Mouse (Mus musculus) embryonic facial prominence, embryonic 15.5 days (tissue): ENCODE results near the gene H2-T22. TPM values are rescaled to one million over a fixed set of nuclear protein-coding genes. Genes with fewer than 3 reads are reported as not detected.
"Not testable (repeated sequence)": the region's sequence is repeated elsewhere in the genome, so short reads cannot be mapped to it uniquely, and the experiment has no call there.

Experiments used
- ATAC-seq: fragments of 200-750 bp; cut with Nextera tagmentation; 2 replicates; pipeline ENCODE4 v1.8.0; 2017; ENCODE audit warnings: low read depth, moderate TSS enrichment; ENCODE audit not compliant: insufficient number of reproducible peaks, low FRiP score, low TSS enrichment
- H3K27ac ChIP-seq: fragments of 300-500 bp; sonication (generic); replicated peaks from 2 replicates; pipeline ENCODE4 v1.5.1; 2015; ENCODE audit warnings: mild to moderate bottlenecking, inconsistent platforms
- H3K27me3 ChIP-seq: fragments of 300-500 bp; sonication (generic); 2 replicates; pipeline ENCODE4 v1.6.1; 2015; ENCODE audit warnings: inconsistent platforms
- H3K36me3 ChIP-seq: fragments of 300-500 bp; sonication (generic); 2 replicates; pipeline ENCODE4 v1.6.1; 2015; ENCODE audit warnings: mild to moderate bottlenecking, inconsistent platforms
- H3K4me1 ChIP-seq: fragments of 300-500 bp; sonication (generic); 2 replicates; pipeline ENCODE4 v1.6.1; 2015; ENCODE audit warnings: inconsistent platforms
- H3K4me2 ChIP-seq: fragments of 300-500 bp; sonication (generic); replicated peaks from 2 replicates; pipeline ENCODE4 v1.6.1; 2015; ENCODE audit warnings: mild to moderate bottlenecking, inconsistent platforms
- H3K4me3 ChIP-seq: fragments of 300-500 bp; sonication (generic); replicated peaks from 2 replicates; pipeline ENCODE4 v1.5.1; 2015; ENCODE audit warnings: mild to moderate bottlenecking, inconsistent platforms
- H3K9ac ChIP-seq: fragments of 300-500 bp; sonication (generic); 2 replicates; pipeline ENCODE4 v1.6.1; 2015; ENCODE audit warnings: inconsistent platforms
- H3K9me3 ChIP-seq: fragments of 300-500 bp; sonication (generic); replicated peaks from 2 replicates; pipeline ENCODE4 v1.6.1; 2016; ENCODE audit warnings: inconsistent platforms
- WGBS: fragments of 180-500 bp; shearing (Covaris S2); methylation state at CpG from one replicate; pipeline ENCODE4 v1.1.7; 2015; 5-methylcytosine and 5-hydroxymethylcytosine counted together
- polyA plus RNA-seq: library from polyadenylated mRNA; unstranded; fragments of >200 nt; fragmentation: Nextera tagmentation; extraction: Ambion mirVana; gene quantifications from 2 replicates; pipeline ENCODE4 v1.2.1, GENCODE M21; 2015

The H2-T22 gene
- polyA plus RNA-seq, 1 experiment from 2014 or later, result 27.2 TPM

GRCm38 (mm10) chr17:36014977-36015376 lies 27.6 kb downstream of the H2-T22 start:
- H3K4me2 ChIP-seq, result no peak overlapping the region
- H3K36me3 ChIP-seq, result peaks cover 8% of the 10 kb centered on the region; the same call in 1 of the 2 replicates
- no peaks in the 10 kb centered on the region for H3K9me3 ChIP-seq
- no peak overlapping the region for H3K27ac ChIP-seq
- H3K27me3 ChIP-seq, result no peaks in the 10 kb centered on the region
- no peak for ATAC-seq
- 90% methylated on average over 5 of the region's 5 CpGs for WGBS
- no peaks in the 10 kb centered on the region for H3K4me1 ChIP-seq
- H3K9ac ChIP-seq, result no peak overlapping the region
- no peak overlapping the region for H3K4me3 ChIP-seq

- H3K4me2 ChIP-seq, H3K9ac ChIP-seq, H3K27me3 ChIP-seq, ATAC-seq, H3K9me3 ChIP-seq, H3K27ac ChIP-seq, H3K4me1 ChIP-seq, H3K36me3 ChIP-seq, H3K4me3 ChIP-seq: not testable (repeated sequence)
- whole genome bisulfite sequencing, result 92% methylated on average over 7 of the region's 7 CpGs
These were observed 38.1 kb downstream of the H2-T22 start for GRCm38 (mm10) chr17:36004409-36004808.

- whole genome bisulfite sequencing, result 94% methylated on average over 7 of the region's 7 CpGs
- H3K4me2 ChIP-seq, result no peak overlapping the region
- peaks cover 5% of the 10 kb centered on the region; the same call in 1 of the 2 replicates for H3K36me3 ChIP-seq
- no peaks in the 10 kb centered on the region for H3K27me3 ChIP-seq
- H3K9ac ChIP-seq, result no peak overlapping the region
- H3K4me3 ChIP-seq, result no peak overlapping the region
- H3K9me3 ChIP-seq, result no peaks in the 10 kb centered on the region
- no peaks in the 10 kb centered on the region for H3K4me1 ChIP-seq
- H3K27ac ChIP-seq, result no peak overlapping the region
- ATAC-seq, result no peak
These were observed 39.2 kb downstream of the H2-T22 start for GRCm38 (mm10) chr17:36003331-36003730.

- whole genome bisulfite sequencing, result 93% methylated on average over 6 of the region's 6 CpGs
- 0 out of 2 replicates have a peak, but pooled peaks cover 8% of the 10 kb centered on the region for H3K4me1 ChIP-seq
- H3K9ac ChIP-seq, result no peak overlapping the region
- H3K27me3 ChIP-seq, result no peaks in the 10 kb centered on the region
- no peak overlapping the region for H3K27ac ChIP-seq
- peaks cover 5% of the 10 kb centered on the region; the same call in 1 of the 2 replicates for H3K36me3 ChIP-seq
- H3K4me2 ChIP-seq, result no peak overlapping the region
- ATAC-seq, result no peak
- no peak overlapping the region for H3K4me3 ChIP-seq
- no peaks in the 10 kb centered on the region for H3K9me3 ChIP-seq
These were observed 40.6 kb downstream of the H2-T22 start for GRCm38 (mm10) chr17:36001966-36002365.

- Histone ChIP-seq H3K36me3 (no peaks in the 10 kb centered on the region), H3K27ac (no peak overlapping the region), H3K4me2 (no peak overlapping the region), H3K4me3 (no peak overlapping the region), H3K4me1 (0 out of 2 replicates have a peak, but pooled peaks cover 9% of the 10 kb centered on the region), H3K9me3 (no peaks in the 10 kb centered on the region), H3K9ac (no peak overlapping the region), H3K27me3 (no peaks in the 10 kb centered on the region)
- no peak for ATAC-seq
- 89% methylated on average over 12 of the region's 12 CpGs for WGBS
These were observed 41.2 kb downstream of the H2-T22 start for GRCm38 (mm10) chr17:36001121-36001897.

DNA sequence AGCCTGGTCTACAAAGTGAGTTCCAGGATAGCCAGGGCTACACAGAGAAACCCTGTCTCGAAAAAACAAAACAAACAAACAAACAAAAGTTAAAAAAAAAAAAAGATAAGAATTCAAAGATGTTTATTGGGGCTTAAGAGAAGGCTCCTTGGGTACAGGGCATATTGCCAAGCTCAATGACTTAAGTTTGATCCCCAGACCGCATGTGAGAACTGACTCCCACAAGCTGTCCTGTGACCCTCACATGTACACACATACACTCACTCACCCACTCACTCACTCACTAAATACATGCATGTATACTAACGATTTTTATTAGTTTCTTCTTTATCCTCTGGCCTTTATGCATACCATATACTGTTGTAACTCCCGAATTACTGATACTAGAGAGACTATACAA lies 42.2 kb downstream of the H2-T22 start:
- H3K27ac ChIP-seq, result no peak overlapping the region
- H3K9ac ChIP-seq, result no peak overlapping the region
- no peak for ATAC-seq
- H3K27me3 ChIP-seq, result no peaks in the 10 kb centered on the region
- WGBS, result 83% methylated on average over 4 of the region's 4 CpGs
- no peaks in the 10 kb centered on the region for H3K36me3 ChIP-seq
- no peak overlapping the region for H3K4me2 ChIP-seq
- peaks cover 16% of the 10 kb centered on the region for H3K4me1 ChIP-seq
- H3K4me3 ChIP-seq, result no peak overlapping the region
- H3K9me3 ChIP-seq, result no peaks in the 10 kb centered on the region

- no peaks in the 10 kb centered on the region for H3K9me3 ChIP-seq
- WGBS, result 79% methylated on average over 7 of the region's 7 CpGs
- H3K9ac ChIP-seq, result no peak overlapping the region
- no peak overlapping the region for H3K4me3 ChIP-seq
- no peaks in the 10 kb centered on the region for H3K27me3 ChIP-seq
- no peak for ATAC-seq
- peaks cover 17% of the 10 kb centered on the region for H3K4me1 ChIP-seq
- no peak overlapping the region for H3K27ac ChIP-seq
- H3K36me3 ChIP-seq, result no peaks in the 10 kb centered on the region
- H3K4me2 ChIP-seq, result no peak overlapping the region
These were observed 43.2 kb downstream of the H2-T22 start for GRCm38 (mm10) chr17:35999356-35999755.

DNA sequence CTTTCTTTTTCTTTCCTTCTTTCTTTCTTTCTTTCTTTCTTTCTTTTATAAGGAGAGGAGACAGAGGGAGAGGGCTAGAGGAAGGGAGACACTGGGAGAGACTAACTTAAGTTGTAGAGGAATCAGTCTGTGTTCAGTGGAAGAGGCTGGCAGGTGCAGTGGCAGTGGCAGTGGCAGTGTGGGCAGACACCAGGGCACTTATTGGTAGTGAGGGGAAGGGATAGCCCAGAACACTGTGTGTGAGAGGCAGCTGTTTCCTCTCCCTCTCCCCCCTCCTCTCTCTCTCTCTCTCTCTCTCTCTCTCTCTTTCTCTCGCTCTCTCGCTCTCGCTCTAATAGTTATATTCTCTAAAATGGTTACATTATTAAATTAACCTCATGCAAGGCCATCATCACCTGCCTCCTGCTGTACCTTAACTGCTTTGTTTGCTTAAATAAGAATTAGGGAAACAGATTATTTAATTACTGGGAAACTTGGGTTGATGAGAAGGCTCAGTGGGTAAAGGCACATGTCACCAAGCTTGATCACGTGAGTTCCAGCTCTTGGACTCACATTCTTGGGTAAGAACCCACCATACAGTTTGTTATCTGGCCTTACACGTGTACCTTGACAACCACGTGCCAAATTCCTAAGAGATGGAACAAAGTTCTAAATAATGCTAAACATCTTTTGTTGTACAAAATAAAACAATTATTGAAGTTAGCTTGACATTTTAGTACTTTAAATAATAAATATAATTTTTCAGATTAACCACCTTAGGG lies 43.8 kb downstream of the H2-T22 start:
- ATAC-seq, result no peak

DNA sequence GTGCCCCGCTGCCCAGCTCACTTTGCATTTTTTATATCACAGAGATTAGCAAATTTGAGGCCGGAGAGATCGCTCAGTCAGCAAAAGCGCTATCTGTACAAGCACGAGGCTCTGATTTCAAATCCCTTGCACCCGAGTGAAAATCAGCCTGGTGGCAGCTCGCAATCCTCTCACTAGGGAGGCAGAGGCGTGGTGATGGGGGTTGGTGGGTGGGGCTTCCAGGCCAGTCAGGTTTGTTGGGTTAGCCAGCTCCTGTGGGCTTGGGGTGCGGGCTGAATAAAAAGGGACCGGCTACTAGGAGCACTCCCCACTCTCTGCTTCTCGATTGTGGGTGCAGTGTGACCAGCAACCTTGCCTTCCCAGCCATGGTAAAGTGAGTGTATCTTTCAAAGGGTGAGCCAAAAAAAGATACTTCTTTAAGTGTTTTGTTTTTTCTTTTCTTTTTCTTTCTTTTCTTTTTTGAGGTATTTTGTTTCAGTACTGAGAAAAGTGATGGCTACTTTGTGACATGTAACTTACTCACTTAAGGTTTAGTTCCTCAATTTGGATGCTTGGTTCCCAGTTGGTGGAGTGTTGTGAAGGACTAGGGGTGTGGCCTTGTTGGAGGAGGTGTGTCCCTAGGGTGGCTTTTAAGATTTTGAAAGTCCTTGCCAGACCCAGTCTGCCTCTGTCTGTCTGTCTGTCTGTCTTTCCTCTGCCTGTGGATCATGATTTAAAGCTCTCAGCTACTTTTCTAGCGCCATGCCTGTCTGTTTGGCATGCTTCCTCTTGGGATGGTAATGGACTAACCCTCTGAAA lies 44.6 kb downstream of the H2-T22 start:
- H3K4me1 ChIP-seq, result peaks cover 17% of the 10 kb centered on the region
- no peak overlapping the region for H3K4me3 ChIP-seq
- H3K36me3 ChIP-seq, result no peaks in the 10 kb centered on the region
- 48% methylated on average over 12 of the region's 12 CpGs for WGBS
- ATAC-seq, result no peak
- H3K9ac ChIP-seq, result no peak overlapping the region
- H3K27me3 ChIP-seq, result no peaks in the 10 kb centered on the region
- H3K4me2 ChIP-seq, result no peak overlapping the region
- no peak overlapping the region for H3K27ac ChIP-seq
- no peaks in the 10 kb centered on the region for H3K9me3 ChIP-seq

More for the DNA sequence above, 43.8 kb downstream of the H2-T22 start:
- H3K36me3 ChIP-seq, result no peaks in the 10 kb centered on the region
- WGBS, result 88% methylated on average over 6 of the region's 6 CpGs
- no peaks in the 10 kb centered on the region for H3K9me3 ChIP-seq
- no peak overlapping the region for H3K4me3 ChIP-seq
- no peak overlapping the region for H3K9ac ChIP-seq
- H3K27ac ChIP-seq, result no peak overlapping the region
- no peaks in the 10 kb centered on the region for H3K27me3 ChIP-seq
- H3K4me1 ChIP-seq, result peaks cover 17% of the 10 kb centered on the region
- H3K4me2 ChIP-seq, result no peak overlapping the region

- Histone ChIP-seq H3K9me3 (no peaks in the 10 kb centered on the region), H3K27ac (no peak overlapping the region), H3K27me3 (no peaks in the 10 kb centered on the region), H3K36me3 (no peaks in the 10 kb centered on the region), H3K4me2 (no peak overlapping the region), H3K9ac (no peak overlapping the region), H3K4me3 (no peak overlapping the region), H3K4me1 (peaks cover 17% of the 10 kb centered on the region)
- ATAC-seq, result peak; percentile 71
- 4% methylated on average over 11 of the region's 11 CpGs for WGBS
These were observed 45.6 kb downstream of the H2-T22 start for GRCm38 (mm10) chr17:35996949-35997348.

DNA sequence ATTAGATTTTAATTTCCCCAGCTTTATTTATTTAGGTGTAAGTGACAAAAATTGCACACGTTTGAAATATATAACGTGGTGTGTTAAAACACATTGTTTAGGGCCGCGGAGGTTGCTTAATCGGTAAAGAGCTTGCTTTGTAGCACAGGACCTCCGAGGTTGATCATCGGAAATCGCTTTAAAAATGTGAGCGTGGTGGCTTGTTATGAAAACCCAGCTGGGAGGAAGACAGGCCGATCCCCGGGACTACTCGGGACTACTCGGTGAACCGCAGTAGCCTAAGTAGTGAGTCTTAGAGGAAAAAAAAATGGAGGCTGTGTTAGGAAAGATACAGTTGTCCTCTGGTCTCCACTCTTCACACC lies 47.7 kb downstream of the H2-T22 start:
- Histone ChIP-seq H3K36me3 (no peaks in the 10 kb centered on the region), H3K27ac (peak overlapping the region; percentile 75; the same call in 1 of the 2 replicates), H3K4me3 (peak overlapping the region; percentile 64), H3K4me2 (peak overlapping the region; percentile 62), H3K4me1 (peaks cover 17% of the 10 kb centered on the region), H3K9ac (peak overlapping the region; percentile 54), H3K27me3 (no peaks in the 10 kb centered on the region), H3K9me3 (no peaks in the 10 kb centered on the region)
- ATAC-seq, result no peak
- WGBS, result 2% methylated on average over 14 of the region's 14 CpGs
